Mouse (Mus musculus): ENCODE results near the gene Cntfr. TPM values are rescaled to one million over a fixed set of nuclear protein-coding genes. Genes with fewer than 3 reads are reported as not detected.

Cntfr gene
- total RNA-seq, 2 experiments from 2014 or later: not detected

GRCm38 (mm10) chr4:41681947-41682346 is 14.9 kb downstream of the Cntfr start:
- no peak for ATAC-seq (ENCODE audit: poor library complexity, severe bottlenecking)

- no peak for ATAC-seq (ENCODE audit: poor library complexity, severe bottlenecking)
These were observed 15.7 kb downstream of the Cntfr start for GRCm38 (mm10) chr4:41681176-41681575.

- no peak for ATAC-seq (ENCODE audit: poor library complexity, severe bottlenecking)
These were observed 17.6 kb downstream of the Cntfr start for GRCm38 (mm10) chr4:41679291-41679690.

- ATAC-seq (ENCODE audit: poor library complexity, severe bottlenecking): no peak
These were observed 18.0 kb downstream of the Cntfr start for GRCm38 (mm10) chr4:41678863-41679262.

- no peak for ATAC-seq (ENCODE audit: poor library complexity, severe bottlenecking)
These were observed 19.8 kb downstream of the Cntfr start for GRCm38 (mm10) chr4:41677006-41677629.

GRCm38 (mm10) chr4:41676248-41677005 is 20.5 kb downstream of the Cntfr start:
- no peak for ATAC-seq (ENCODE audit: poor library complexity, severe bottlenecking)

- no peak for ATAC-seq (ENCODE audit: poor library complexity, severe bottlenecking)
These were observed 23.7 kb downstream of the Cntfr start for GRCm38 (mm10) chr4:41673186-41673585.

GRCm38 (mm10) chr4:41672522-41672963 is 24.3 kb downstream of the Cntfr start:
- ATAC-seq (ENCODE audit: poor library complexity, severe bottlenecking): no peak

GRCm38 (mm10) chr4:41671963-41672480 is 24.9 kb downstream of the Cntfr start:
- no peak for ATAC-seq (ENCODE audit: poor library complexity, severe bottlenecking)

- no peak for ATAC-seq (ENCODE audit: poor library complexity, severe bottlenecking)
These were observed 25.4 kb downstream of the Cntfr start for GRCm38 (mm10) chr4:41671500-41671899.

- no peak for ATAC-seq (ENCODE audit: poor library complexity, severe bottlenecking)
These were observed 26.1 kb downstream of the Cntfr start for GRCm38 (mm10) chr4:41670836-41671235.

- no peak for ATAC-seq (ENCODE audit: poor library complexity, severe bottlenecking)
These were observed 30.2 kb downstream of the Cntfr start for GRCm38 (mm10) chr4:41666646-41667045.

GRCm38 (mm10) chr4:41665009-41665675 is 31.7 kb downstream of the Cntfr start:
- no peak for ATAC-seq (ENCODE audit: poor library complexity, severe bottlenecking)

- ATAC-seq (ENCODE audit: poor library complexity, severe bottlenecking): no peak
These were observed 32.4 kb downstream of the Cntfr start for GRCm38 (mm10) chr4:41664533-41664932.

GRCm38 (mm10) chr4:41663614-41664013 is 33.3 kb downstream of the Cntfr start:
- ATAC-seq (ENCODE audit: poor library complexity, severe bottlenecking): no peak

GRCm38 (mm10) chr4:41662723-41663122 is 34.2 kb downstream of the Cntfr start:
- ATAC-seq (ENCODE audit: poor library complexity, severe bottlenecking): no peak

GRCm38 (mm10) chr4:41660851-41661430 is 35.9 kb downstream of the Cntfr start:
- no peak for ATAC-seq (ENCODE audit: poor library complexity, severe bottlenecking)

- no peak for ATAC-seq (ENCODE audit: poor library complexity, severe bottlenecking)
These were observed 37.3 kb downstream of the Cntfr start for GRCm38 (mm10) chr4:41659556-41659955.

- no peak for ATAC-seq (ENCODE audit: poor library complexity, severe bottlenecking)
These were observed 38.1 kb downstream of the Cntfr start for GRCm38 (mm10) chr4:41658566-41659384.

- no peak for ATAC-seq (ENCODE audit: poor library complexity, severe bottlenecking)
These were observed 41.4 kb downstream of the Cntfr start for GRCm38 (mm10) chr4:41655525-41655924.

Data from megakaryocyte, adult 5-6 weeks (primary cell).